ENCODE assay signal across 8 mouse cellular contexts in the genomic region with DNA sequence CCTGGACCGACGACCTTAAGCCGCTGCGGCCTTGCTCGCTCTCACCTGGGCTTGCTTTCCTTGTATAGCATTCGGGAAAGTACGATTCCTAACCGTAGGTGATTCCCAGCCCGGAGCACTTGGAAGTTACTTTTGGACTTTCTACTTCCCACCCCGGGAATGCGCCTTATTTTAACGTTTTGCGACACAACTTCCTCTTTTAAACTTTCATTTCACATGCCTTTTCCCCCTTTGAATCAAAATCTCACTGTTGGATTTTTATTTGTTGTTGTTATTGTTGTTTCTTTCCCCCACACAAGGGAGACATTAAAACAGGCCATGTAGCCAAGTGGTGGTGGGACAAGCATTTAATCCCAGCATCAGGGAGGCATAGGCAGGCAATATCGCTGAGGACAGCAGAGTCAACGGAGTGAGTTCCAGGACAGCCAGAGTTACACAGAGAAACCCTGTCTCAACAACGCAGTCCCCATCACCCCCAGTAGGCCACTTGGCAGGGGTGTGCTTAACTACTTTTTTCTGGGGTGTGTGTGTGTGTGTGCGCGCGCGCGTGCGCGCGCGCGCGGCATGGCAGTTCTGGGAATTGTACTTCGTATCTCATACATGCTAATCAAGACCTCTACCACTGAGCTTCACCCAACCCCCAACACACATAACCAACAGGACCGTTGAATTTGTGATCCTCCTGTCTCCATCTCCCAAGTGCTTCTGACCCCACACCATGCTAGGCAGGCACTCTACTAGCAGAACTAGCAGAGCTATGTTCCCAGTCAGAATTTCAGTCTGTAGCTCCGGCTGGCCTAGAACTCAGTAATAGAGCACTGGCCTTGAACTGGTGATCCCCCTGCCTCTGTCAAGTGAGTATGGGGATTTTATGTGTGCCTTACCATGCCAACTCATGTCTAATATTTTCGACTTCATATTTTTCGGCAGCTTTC. TPM values are rescaled to one million over a fixed set of nuclear protein-coding genes. Genes with fewer than 3 reads are reported as not detected.
DNase-seq lines count a peak whose midpoint lies in the region; ATAC-seq and TF ChIP-seq lines count a peak whose summit lies in the region.

No protein-coding gene starts in this region.

- peak; percentile 66 to 69 for DNase-seq in B cell, adult 2 months
- peak; percentile 25 for DNase-seq in embryonic facial prominence, embryonic 11.5 days (ENCODE audit: low spot score)
- peak; percentile 27 to 49 for DNase-seq in heart, postnatal 10 days
- DNase-seq in retina, adult 2 months (ENCODE audit: low read depth, low spot score): peak; percentile 13
- DNase-seq in gastrocnemius, postnatal 14 days: no peak
- DNase-seq in cerebellum, postnatal 4 days (ENCODE audit: low spot score in 2 of 2): no peak

- 30% methylated on average over 32 of the region's 32 CpGs for WGBS in embryonic facial prominence, embryonic 11.5 days
- WGBS in liver, embryonic 16.5 days (ENCODE audit: insufficient replicate concordance): 23% methylated on average over 32 of the region's 32 CpGs

- ATAC-seq in embryonic facial prominence, embryonic 11.5 days (replicated peaks; ENCODE audit: insufficient number of reproducible peaks, low FRiP score, low TSS enrichment, low read depth): 0 out of 2 replicates have a peak, but pooled peaks have one; percentile 54
- peak; percentile 28 for ATAC-seq in liver, embryonic 16.5 days (ENCODE audit: low read depth)

- TF ChIP-seq CTCF in ES-Bruce4 (IDR thresholded peaks at IDR 0.05; ENCODE audit: low read depth, low read length): no peak

- peak overlapping the region; percentile 90 for H3K27ac ChIP-seq in ES-Bruce4 (ENCODE audit: insufficient read depth, low read length)
- H3K27ac ChIP-seq in embryonic facial prominence, embryonic 11.5 days (replicated peaks; ENCODE audit: low read depth, low read length): peak overlapping the region; percentile 77
- H3K27ac ChIP-seq in liver, embryonic 16.5 days (ENCODE audit: low read length): peak overlapping the region; percentile 82

- H3K27me3 ChIP-seq in ES-Bruce4 (ENCODE audit: control insufficient read depth, insufficient read depth, low read length, poor library complexity, severe bottlenecking): no peaks in the 10 kb centered on the region
- no peaks in the 10 kb centered on the region for H3K27me3 ChIP-seq in embryonic facial prominence, embryonic 11.5 days (ENCODE audit: control insufficient read depth, insufficient read depth, low read length)
- no peaks in the 10 kb centered on the region for H3K27me3 ChIP-seq in liver, embryonic 16.5 days (ENCODE audit: control insufficient read depth, insufficient read depth, low read depth, low read length)

- no peak for TF ChIP-seq POLR2A in ES-Bruce4 (IDR thresholded peaks at IDR 0.05; ENCODE audit: insufficient read depth, low read length)

- H3K4me3 ChIP-seq in ES-Bruce4 (ENCODE audit: low read depth, low read length): peak overlapping the region; percentile 88
- peak overlapping the region; percentile 77 for H3K4me3 ChIP-seq in embryonic facial prominence, embryonic 11.5 days (ENCODE audit: low read depth, low read length)
- peak overlapping the region; percentile 88 for H3K4me3 ChIP-seq in liver, embryonic 16.5 days (ENCODE audit: low read depth, low read length)

- H3K9me3 ChIP-seq in ES-Bruce4 (replicated peaks; ENCODE audit: control insufficient read depth, insufficient read depth, low read length, poor library complexity, severe bottlenecking): no peaks in the 10 kb centered on the region
- no peaks in the 10 kb centered on the region for H3K9me3 ChIP-seq in embryonic facial prominence, embryonic 11.5 days (replicated peaks; ENCODE audit: control insufficient read depth, low read length)
- no peaks in the 10 kb centered on the region for H3K9me3 ChIP-seq in liver, embryonic 16.5 days (replicated peaks; ENCODE audit: control insufficient read depth, low read length)

- H3K4me1 ChIP-seq in ES-Bruce4 (ENCODE audit: control insufficient read depth, insufficient read depth, low read length): no peaks in the 10 kb centered on the region
- no peaks in the 10 kb centered on the region for H3K4me1 ChIP-seq in embryonic facial prominence, embryonic 11.5 days (ENCODE audit: control insufficient read depth, insufficient read depth, low read length)
- H3K4me1 ChIP-seq in liver, embryonic 16.5 days (ENCODE audit: control insufficient read depth, low read depth, low read length): peaks cover 14% of the 10 kb centered on the region

- TF ChIP-seq EP300 in ES-Bruce4 (IDR thresholded peaks at IDR 0.05; ENCODE audit: insufficient read depth, low read depth, low read length): no peak

- H3K9ac ChIP-seq in ES-Bruce4 (ENCODE audit: low read depth, poor library complexity, severe bottlenecking): peak overlapping the region; percentile 94
- H3K9ac ChIP-seq in embryonic facial prominence, embryonic 11.5 days (replicated peaks; ENCODE audit: low read length): peak overlapping the region; percentile 95
- peak overlapping the region; percentile 92 for H3K9ac ChIP-seq in liver, embryonic 16.5 days (ENCODE audit: low read depth, low read length)

- intact Hi-C loops in heart, postnatal 10 days (cut with DNase I): loop anchor here (5.0 kb wide), 1 partner anchor 54 kb away; a partner anchor contains a TSS
- intact Hi-C loops in gastrocnemius, postnatal 14 days (cut with DNase I; ENCODE audit: low total_unique reads): no loop called here

- no peaks in the 10 kb centered on the region for H3K36me3 ChIP-seq in ES-Bruce4 (ENCODE audit: control insufficient read depth, insufficient read depth, low read length, poor library complexity, severe bottlenecking)
- H3K36me3 ChIP-seq in embryonic facial prominence, embryonic 11.5 days (replicated peaks; ENCODE audit: control insufficient read depth, insufficient read depth, low read depth, low read length): no peaks in the 10 kb centered on the region
- H3K36me3 ChIP-seq in liver, embryonic 16.5 days (ENCODE audit: control insufficient read depth, insufficient read depth): no peaks in the 10 kb centered on the region

- peak overlapping the region; percentile 68 for H3K4me2 ChIP-seq in embryonic facial prominence, embryonic 11.5 days (ENCODE audit: low read depth, low read length)
- peak overlapping the region; percentile 93 for H3K4me2 ChIP-seq in liver, embryonic 16.5 days (ENCODE audit: low read depth, low read length)

RNA-seq across cellular contexts. Expression of a gene that starts 0.5 kb away (rescaled TPM):
- polyA plus RNA-seq in ES-Bruce4 (2011; ENCODE audit: insufficient read depth, insufficient read length, low read depth, missing spikeins): 13.0 and 13.8 TPM in 2 replicates
- polyA plus RNA-seq in embryonic facial prominence, embryonic 11.5 days (2014; fragmentation: Nextera tagmentation; extraction: Ambion mirVana): 22.9 and 24.4 TPM in 2 replicates
- total RNA-seq in heart, postnatal 10 days (2021): 10 to 100 TPM; 25.8 to 33.1 TPM
- polyA plus RNA-seq in liver, embryonic 16.5 days (2015; fragmentation: Nextera tagmentation; extraction: Ambion mirVana): 6.0 and 8.4 TPM in 2 replicates
- total RNA-seq in gastrocnemius, postnatal 14 days (2021): 10 to 100 TPM; 17.4 to 18.2 TPM

RNA-seq across cellular contexts. Expression of a gene that starts 54.6 kb away (rescaled TPM):
- 531 and 559 TPM in 2 replicates for polyA plus RNA-seq in ES-Bruce4 (2011; ENCODE audit: insufficient read depth, insufficient read length, low read depth, missing spikeins)
- 823 and 855 TPM in 2 replicates for polyA plus RNA-seq in embryonic facial prominence, embryonic 11.5 days (2014; fragmentation: Nextera tagmentation; extraction: Ambion mirVana)
- 100 to 1,000 TPM; 154 to 182 TPM for total RNA-seq in heart, postnatal 10 days (2021)
- polyA plus RNA-seq in liver, embryonic 16.5 days (2015; fragmentation: Nextera tagmentation; extraction: Ambion mirVana): 93.6 and 95.8 TPM in 2 replicates
- 10 to 100 TPM; 77.9 to 81.6 TPM for total RNA-seq in gastrocnemius, postnatal 14 days (2021)

Comparison
In these comparisons a context has a peak if more than half of its experiments do, and no peak if none do; other contexts are left out.
1. DNase-seq: peak in B cell, adult 2 months (2 of 2), embryonic facial prominence, embryonic 11.5 days (single experiment), heart, postnatal 10 days (2 of 2) and retina, adult 2 months (single experiment); none in gastrocnemius, postnatal 14 days (single experiment) and cerebellum, postnatal 4 days (0 of 2).
2. Peak in every context shown above with its lines, with median percentiles within 50 percentile points of each other: H3K27ac ChIP-seq, H3K4me3 ChIP-seq and H3K9ac ChIP-seq.